Mouse (Mus musculus) liver, postnatal 0 days (tissue): ENCODE results near the gene Clstn1. TPM values are rescaled to one million over a fixed set of nuclear protein-coding genes. Genes with fewer than 3 reads are reported as not detected.

Experiments
- ATAC-seq: fragments of 200-750 bp; cut with Nextera tagmentation; 2 replicates; pipeline ENCODE4 v1.8.0; 2017; ENCODE audit warnings: mild to moderate bottlenecking, moderate library complexity
- DNase-seq: peaks from one replicate; pipeline ENCODE4 v3.0.0-alpha.2; 2016
- H3K27ac ChIP-seq: fragments of 300-500 bp; sonication (generic); 2 replicates; pipeline ENCODE4 v1.5.1; 2014; ENCODE audit warnings: antibody characterized with exemption, moderate library complexity, mild to moderate bottlenecking, low read depth
- H3K27me3 ChIP-seq: fragments of 300-500 bp; sonication (generic); 2 replicates; pipeline ENCODE4 v1.6.1; 2014; ENCODE audit warnings: low read length, control low read depth, mixed read lengths; ENCODE audit not compliant: insufficient read depth
- H3K36me3 ChIP-seq: fragments of 300-500 bp; sonication (generic); replicated peaks from 2 replicates; pipeline ENCODE4 v1.6.1; 2014; ENCODE audit warnings: mild to moderate bottlenecking, control low read depth, low read length, moderate library complexity, mixed read lengths; ENCODE audit not compliant: insufficient read depth
- H3K4me1 ChIP-seq: fragments of 300-500 bp; sonication (generic); 2 replicates; pipeline ENCODE4 v1.6.1; 2014; ENCODE audit warnings: antibody characterized with exemption, mild to moderate bottlenecking, control low read depth; ENCODE audit not compliant: insufficient read depth
- H3K4me2 ChIP-seq: fragments of 300-500 bp; sonication (generic); 2 replicates; pipeline ENCODE4 v1.6.1; 2014; ENCODE audit warnings: low read depth, mild to moderate bottlenecking, low read length, moderate library complexity, mixed read lengths
- H3K4me3 ChIP-seq: fragments of 300-500 bp; sonication (generic); 2 replicates; pipeline ENCODE4 v1.5.1; 2014; ENCODE audit warnings: low read depth, low read length
- H3K9ac ChIP-seq: fragments of 300-500 bp; sonication (generic); replicated peaks from 2 replicates; pipeline ENCODE4 v1.6.1; 2014; ENCODE audit warnings: mild to moderate bottlenecking, moderate library complexity
- H3K9me3 ChIP-seq: fragments of 300-500 bp; sonication (generic); 2 replicates; pipeline ENCODE4 v1.6.1; 2016; ENCODE audit warnings: mild to moderate bottlenecking, control low read depth, low read length, mixed read lengths
- CTCF ChIP-seq: sonication (generic); IDR thresholded peaks from 2 replicates; pipeline ENCODE4 v1.5.1; 2016; ENCODE audit warnings: antibody characterized with exemption, low read depth
- EP300 ChIP-seq: IDR thresholded peaks from 2 replicates; pipeline ENCODE4 v1.6.1; 2016; ENCODE audit warnings: antibody characterized with exemption, low read depth, mild to moderate bottlenecking
- WGBS: fragments of 180-500 bp; shearing (Covaris S2); extraction: QIAGEN DNeasy Blood & Tissue Kit; methylation state at CpG from one replicate; pipeline ENCODE4 v1.1.7; 2014; ENCODE audit not compliant: insufficient replicate concordance; 5-methylcytosine and 5-hydroxymethylcytosine counted together
- polyA plus RNA-seq: library from polyadenylated mRNA; unstranded; fragments of >200 nt; fragmentation: Nextera tagmentation; extraction: Ambion mirVana; gene quantifications from 2 replicates; pipeline ENCODE4 v1.2.1, GENCODE M21; 2015

Clstn1 gene
- polyA plus RNA-seq = 2.0 and 2.1 TPM in 2 replicates

- Histone ChIP-seq H3K27me3 (peaks cover 55% of the 10 kb centered on the region), H3K9me3 (no peaks in the 10 kb centered on the region), H3K36me3 (no peaks in the 10 kb centered on the region), H3K4me2 (peak within 1 kb of the TSS; percentile 82), H3K4me3 (peak within 1 kb of the TSS; percentile 60), H3K4me1 (peaks cover 10% of the 10 kb centered on the region), H3K27ac (no peak within 1 kb of the TSS), H3K9ac (peak within 1 kb of the TSS; percentile 38; the same call in 1 of the 2 replicates)
- TF ChIP-seq CTCF = no peak
- TF ChIP-seq EP300 = no peak
- DNase-seq (peak; percentile 53), ATAC-seq (peak; percentile 73; the same call in 1 of the 2 replicates)
- 3% methylated on average over 57 of the region's 103 CpGs for WGBS
Observed at GRCm38 (mm10) chr4:149586044-149586782, at the start of gene Clstn1. Gene Clstn1, plus strand, starts transcription at chr4:149586468.

- no peak overlapping the region for H3K4me3 ChIP-seq
- no peak for ATAC-seq
- no peaks in the 10 kb centered on the region for H3K9me3 ChIP-seq
- TF ChIP-seq CTCF = no peak
- no peak for TF ChIP-seq EP300
- no peaks in the 10 kb centered on the region for H3K4me1 ChIP-seq
- H3K9ac ChIP-seq = no peak overlapping the region
- no peaks in the 10 kb centered on the region for H3K36me3 ChIP-seq
- no peak overlapping the region for H3K27ac ChIP-seq
- WGBS = 71% methylated on average over 8 of the region's 8 CpGs
- no peak overlapping the region for H3K4me2 ChIP-seq
- no peak for DNase-seq
- no peaks in the 10 kb centered on the region for H3K27me3 ChIP-seq
Observed at GRCm38 (mm10) chr4:149539441-149539840, 46.8 kb upstream of the Clstn1 start.

- Histone ChIP-seq H3K4me1 (no peaks in the 10 kb centered on the region), H3K4me2 (no peak overlapping the region), H3K9ac (no peak overlapping the region), H3K27me3 (no peaks in the 10 kb centered on the region), H3K27ac (no peak overlapping the region), H3K4me3 (no peak overlapping the region), H3K36me3 (peaks cover 4% of the 10 kb centered on the region), H3K9me3 (no peaks in the 10 kb centered on the region)
- TF ChIP-seq EP300 (no peak), CTCF (no peak)
- DNase-seq = no peak
- 45% methylated on average over 5 of the region's 5 CpGs for WGBS
- ATAC-seq = no peak
Observed at GRCm38 (mm10) chr4:149541935-149542334, 44.3 kb upstream of the Clstn1 start.

GRCm38 (mm10) chr4:149542431-149542830 is 43.8 kb upstream of the Clstn1 start:
- no peak overlapping the region for H3K27ac ChIP-seq
- H3K27me3 ChIP-seq = no peaks in the 10 kb centered on the region
- 73% methylated on average over 12 of the region's 12 CpGs for WGBS
- no peak overlapping the region for H3K9ac ChIP-seq
- H3K36me3 ChIP-seq = peaks cover 4% of the 10 kb centered on the region
- H3K4me3 ChIP-seq = no peak overlapping the region
- no peaks in the 10 kb centered on the region for H3K9me3 ChIP-seq
- TF ChIP-seq CTCF (no peak), EP300 (no peak)
- H3K4me2 ChIP-seq = no peak overlapping the region
- ATAC-seq (no peak), DNase-seq (no peak)
- no peaks in the 10 kb centered on the region for H3K4me1 ChIP-seq

- Histone ChIP-seq H3K4me3 (no peak overlapping the region), H3K4me1 (no peaks in the 10 kb centered on the region), H3K9ac (no peak overlapping the region), H3K27me3 (no peaks in the 10 kb centered on the region), H3K27ac (no peak overlapping the region), H3K4me2 (no peak overlapping the region), H3K36me3 (peaks cover 4% of the 10 kb centered on the region), H3K9me3 (no peaks in the 10 kb centered on the region)
- peak; percentile 98 for TF ChIP-seq CTCF
- no peak for TF ChIP-seq EP300
- peak; percentile 53 for ATAC-seq
- WGBS = 46% methylated on average over 10 of the region's 10 CpGs
- DNase-seq = peak; percentile 88
Observed at GRCm38 (mm10) chr4:149542927-149543553, 43.2 kb upstream of the Clstn1 start.

- 90% methylated on average over 8 of the region's 8 CpGs for WGBS
- DNase-seq (no peak), ATAC-seq (no peak)
- H3K4me2 ChIP-seq = no peak overlapping the region
- H3K36me3 ChIP-seq = peaks cover 4% of the 10 kb centered on the region
- no peaks in the 10 kb centered on the region for H3K4me1 ChIP-seq
- no peak overlapping the region for H3K9ac ChIP-seq
- no peak overlapping the region for H3K4me3 ChIP-seq
- TF ChIP-seq EP300 (no peak), CTCF (no peak)
- no peak overlapping the region for H3K27ac ChIP-seq
- H3K27me3 ChIP-seq = no peaks in the 10 kb centered on the region
- H3K9me3 ChIP-seq = no peaks in the 10 kb centered on the region
Observed at GRCm38 (mm10) chr4:149544892-149545291, 41.4 kb upstream of the Clstn1 start.
